Mouse (Mus musculus): ENCODE results near the gene Capns1.

GRCm38 (mm10) chr7:30204380-30204779 is 5.8 kb upstream of the Capns1 start:
- TF ChIP-seq GATA1 (IDR thresholded peaks at IDR 0.05; ENCODE audit: low read length) (no peak), TAL1 (IDR thresholded peaks at IDR 0.05; ENCODE audit: low read length) (no peak)
